Mouse (Mus musculus) lung, postnatal 0 days (tissue): ENCODE measurements around the gene Gabra5. TPM values are rescaled to one million over a fixed set of nuclear protein-coding genes. Genes with fewer than 3 reads are reported as not detected.

Experiments used
- ATAC-seq: fragments of 200-750 bp; cut with Nextera tagmentation; 2 replicates; pipeline ENCODE4 v1.8.0; 2017; ENCODE audit warnings: moderate library complexity
- DNase-seq: peaks from one replicate; pipeline ENCODE4 v3.0.0-alpha.2; 2016; ENCODE audit warnings: low spot score
- H3K27ac ChIP-seq: fragments of 300-500 bp; sonication (generic); 2 replicates; pipeline ENCODE4 v1.5.1; 2014; ENCODE audit warnings: antibody characterized with exemption, mild to moderate bottlenecking, low read length, mixed read lengths
- H3K27me3 ChIP-seq: fragments of 300-500 bp; sonication (generic); replicated peaks from 2 replicates; pipeline ENCODE4 v1.6.1; 2014; ENCODE audit warnings: low read length, mixed read lengths; ENCODE audit not compliant: insufficient read depth
- H3K36me3 ChIP-seq: fragments of 300-500 bp; sonication (generic); 2 replicates; pipeline ENCODE4 v1.6.1; 2014; ENCODE audit warnings: low read length, mixed read lengths; ENCODE audit not compliant: insufficient read depth
- H3K4me1 ChIP-seq: fragments of 300-500 bp; sonication (generic); 2 replicates; pipeline ENCODE4 v1.6.1; 2014; ENCODE audit warnings: antibody characterized with exemption, low read depth, low read length, mixed read lengths; ENCODE audit not compliant: insufficient read depth
- H3K4me2 ChIP-seq: fragments of 300-500 bp; sonication (generic); replicated peaks from 2 replicates; pipeline ENCODE4 v1.6.1; 2014; ENCODE audit warnings: low read depth, mild to moderate bottlenecking, low read length, moderate library complexity, mixed read lengths
- H3K4me3 ChIP-seq: fragments of 300-500 bp; sonication (generic); 2 replicates; pipeline ENCODE4 v1.5.1; 2014; ENCODE audit warnings: low read depth, low read length
- H3K9ac ChIP-seq: fragments of 300-500 bp; sonication (generic); replicated peaks from 2 replicates; pipeline ENCODE4 v1.6.1; 2014; ENCODE audit warnings: low read depth, mild to moderate bottlenecking
- H3K9me3 ChIP-seq: fragments of 300-500 bp; sonication (generic); 2 replicates; pipeline ENCODE4 v1.6.1; 2016; ENCODE audit warnings: low read length, mixed read lengths
- CTCF ChIP-seq: IDR thresholded peaks from 2 replicates; pipeline ENCODE4 v1.5.1; 2016; ENCODE audit warnings: antibody characterized with exemption, mild to moderate bottlenecking
- EP300 ChIP-seq: IDR thresholded peaks from 2 replicates; pipeline ENCODE4 v1.6.1; 2016; ENCODE audit warnings: antibody characterized with exemption, mild to moderate bottlenecking, control low read depth
- WGBS: fragments of 180-500 bp; shearing (Covaris S2); extraction: QIAGEN DNeasy Blood & Tissue Kit; methylation state at CpG from one replicate; pipeline ENCODE4 v1.1.7; 2014; 5-methylcytosine and 5-hydroxymethylcytosine counted together
- polyA plus RNA-seq: library from polyadenylated mRNA; unstranded; fragments of >200 nt; fragmentation: Nextera tagmentation; extraction: Ambion mirVana; gene quantifications from 2 replicates; pipeline ENCODE4 v1.2.1, GENCODE M21; 2015

Gene Gabra5
- polyA plus RNA-seq, 1 experiment from 2014 or later: not detected

DNA sequence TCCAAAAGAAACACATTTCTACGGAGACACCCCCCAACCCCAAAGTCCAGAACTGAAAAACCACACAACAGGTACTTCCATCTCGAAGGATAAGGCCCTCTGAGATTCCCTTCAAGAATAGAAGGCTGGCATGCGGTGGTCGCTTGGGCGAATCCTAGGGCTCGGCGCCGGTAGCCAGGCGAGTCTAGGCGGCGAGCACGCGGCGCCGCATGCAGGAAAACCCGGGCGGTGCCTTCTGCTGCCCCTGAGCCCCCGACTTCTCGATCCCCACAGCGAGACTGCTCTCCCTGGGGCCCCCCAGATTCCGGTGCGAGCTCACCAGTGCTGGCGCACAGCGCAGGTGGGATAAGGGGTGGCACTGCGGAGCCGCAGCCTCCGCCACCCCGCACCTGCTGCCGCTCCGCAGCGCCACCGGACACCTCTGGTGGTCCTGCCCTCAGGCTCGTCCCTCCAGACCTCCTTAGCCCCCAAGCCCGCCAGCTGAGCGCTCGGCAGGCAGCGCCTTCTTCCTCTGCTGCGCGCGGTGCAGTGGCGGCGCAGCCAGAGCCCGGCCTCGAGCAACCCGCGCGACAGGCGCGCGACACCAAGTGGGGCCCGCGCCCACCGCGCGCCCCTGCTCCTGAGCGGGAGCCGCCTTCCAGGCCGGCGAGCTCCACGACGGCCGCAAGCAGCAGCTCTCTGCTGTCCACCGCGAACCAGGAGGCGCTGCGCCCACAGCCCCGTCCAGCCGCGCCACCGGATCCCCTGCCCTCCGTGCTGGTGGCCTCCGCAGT, 813 bp downstream of the Gabra5 start:
- WGBS: 4% methylated on average over 42 of the region's 72 CpGs
- ATAC-seq: no peak
- peaks cover 12% of the 10 kb centered on the region for H3K27me3 ChIP-seq

GRCm38 (mm10) chr7:57502809-57503208, 7.0 kb downstream of the Gabra5 start:
- ATAC-seq (no peak), DNase-seq (no peak)
- H3K27me3 ChIP-seq: no peaks in the 10 kb centered on the region
- no peak overlapping the region for H3K4me3 ChIP-seq
- H3K9ac ChIP-seq: no peak overlapping the region
- TF ChIP-seq CTCF (no peak), EP300 (no peak)
- no peak overlapping the region for H3K4me2 ChIP-seq
- WGBS: 65% methylated on average over 4 of the region's 4 CpGs
- no peaks in the 10 kb centered on the region for H3K9me3 ChIP-seq
- no peak overlapping the region for H3K27ac ChIP-seq
- H3K36me3 ChIP-seq: no peaks in the 10 kb centered on the region
- no peaks in the 10 kb centered on the region for H3K4me1 ChIP-seq

More for the DNA sequence above, 813 bp downstream of the Gabra5 start:
- H3K4me3 ChIP-seq: no peak overlapping the region
- no peak overlapping the region for H3K27ac ChIP-seq
- no peak for DNase-seq
- TF ChIP-seq EP300: no peak
- no peak for TF ChIP-seq CTCF
- no peaks in the 10 kb centered on the region for H3K36me3 ChIP-seq
- no peak overlapping the region for H3K9ac ChIP-seq
- H3K4me2 ChIP-seq: no peak overlapping the region
- H3K9me3 ChIP-seq: no peaks in the 10 kb centered on the region
- no peaks in the 10 kb centered on the region for H3K4me1 ChIP-seq

DNA sequence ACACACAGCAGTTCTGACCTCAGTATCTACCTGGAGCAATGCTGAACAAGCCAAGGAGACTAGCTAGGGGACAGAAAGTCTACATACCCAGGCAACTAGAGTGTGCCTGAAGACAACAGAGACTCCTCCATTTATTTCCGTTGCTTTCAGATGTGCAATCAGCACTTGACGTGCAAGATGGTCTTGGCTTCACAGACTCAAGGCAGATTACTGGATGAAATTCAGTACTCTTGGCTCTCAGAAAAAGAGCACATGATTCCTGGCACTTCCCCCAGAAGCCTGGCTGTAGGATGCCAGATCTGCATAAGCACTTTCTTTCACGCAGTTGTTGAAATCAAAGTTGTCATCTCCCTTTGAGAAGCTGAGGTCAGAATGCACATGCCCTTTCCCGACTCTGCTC, 18.1 kb downstream of the Gabra5 start:
- Histone ChIP-seq H3K4me1 (no peaks in the 10 kb centered on the region), H3K36me3 (no peaks in the 10 kb centered on the region), H3K4me3 (no peak overlapping the region), H3K4me2 (no peak overlapping the region), H3K9me3 (no peaks in the 10 kb centered on the region), H3K27me3 (no peaks in the 10 kb centered on the region), H3K9ac (no peak overlapping the region), H3K27ac (no peak overlapping the region)
- DNase-seq: no peak
- no peak for TF ChIP-seq CTCF
- no peak for TF ChIP-seq EP300
- 63% methylated on average over 4 of the region's 4 CpGs for WGBS
- no peak for ATAC-seq

- DNase-seq (no peak), ATAC-seq (no peak)
- 56% methylated on average over 6 of the region's 6 CpGs for WGBS
- Histone ChIP-seq H3K4me1 (no peaks in the 10 kb centered on the region), H3K27ac (no peak overlapping the region), H3K9me3 (no peaks in the 10 kb centered on the region), H3K27me3 (no peaks in the 10 kb centered on the region), H3K9ac (no peak overlapping the region), H3K4me3 (no peak overlapping the region), H3K36me3 (no peaks in the 10 kb centered on the region), H3K4me2 (no peak overlapping the region)
- TF ChIP-seq CTCF (no peak), EP300 (no peak)
These were observed 23.0 kb downstream of the Gabra5 start for GRCm38 (mm10) chr7:57486907-57487306.

DNA sequence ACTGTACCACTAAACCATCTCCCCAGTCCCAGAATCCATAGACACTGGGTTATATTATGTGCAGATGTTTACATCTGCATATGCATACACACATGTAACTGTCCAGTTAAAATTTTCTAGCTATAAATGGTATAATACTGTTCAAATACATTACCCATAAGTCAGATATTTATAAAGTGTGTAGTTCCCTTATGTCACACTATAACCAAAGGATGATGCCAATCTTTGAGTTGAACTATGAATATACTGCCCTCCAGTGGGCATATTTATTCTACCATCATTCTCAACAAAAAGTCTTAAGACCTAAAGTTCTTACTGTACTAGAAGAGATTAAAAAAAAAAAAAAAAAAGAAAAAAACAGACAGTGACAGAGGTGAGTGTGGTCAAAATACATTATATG, 27.0 kb downstream of the Gabra5 start:
- no peak for DNase-seq
- H3K36me3 ChIP-seq: no peaks in the 10 kb centered on the region
- TF ChIP-seq EP300 (no peak), CTCF (no peak)
- H3K27ac ChIP-seq: no peak overlapping the region
- H3K4me3 ChIP-seq: no peak overlapping the region
- no peaks in the 10 kb centered on the region for H3K27me3 ChIP-seq
- H3K4me1 ChIP-seq: no peaks in the 10 kb centered on the region
- no peak overlapping the region for H3K9ac ChIP-seq
- H3K9me3 ChIP-seq: no peaks in the 10 kb centered on the region
- no peak overlapping the region for H3K4me2 ChIP-seq
- ATAC-seq: no peak

DNA sequence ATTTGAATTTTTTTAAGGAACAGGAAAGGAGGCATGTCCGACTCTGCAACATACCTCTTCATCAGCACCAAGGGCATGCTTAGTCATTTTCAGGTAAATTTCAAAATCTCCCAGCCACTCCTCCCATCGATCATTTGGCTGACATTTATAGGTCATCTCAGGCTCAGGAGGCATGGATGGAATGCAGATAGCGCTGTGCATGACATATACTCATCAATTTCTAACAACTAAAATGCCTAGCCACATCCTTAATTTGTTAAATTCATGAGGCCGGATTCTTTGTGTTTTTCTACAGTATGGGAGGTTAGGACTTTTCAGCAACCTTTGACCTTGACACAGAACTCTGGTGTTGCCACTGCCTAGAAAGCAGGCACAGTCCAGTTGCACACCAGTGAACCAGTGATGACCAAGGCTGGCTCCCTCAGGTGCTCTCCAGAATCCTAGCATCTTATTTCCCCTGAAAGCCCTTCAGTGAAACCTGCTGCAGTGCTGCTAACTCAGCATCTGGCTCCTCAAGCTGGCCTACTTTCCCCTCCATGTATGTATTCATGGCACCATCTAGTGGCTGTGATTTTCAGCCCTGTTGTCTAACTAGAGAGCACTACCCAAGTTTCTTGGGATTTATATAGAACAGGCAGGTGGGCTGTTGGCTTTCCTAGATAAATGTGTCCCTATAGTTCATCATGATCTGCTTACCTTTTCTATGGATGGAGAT, 35.9 kb downstream of the Gabra5 start:
- H3K36me3 ChIP-seq: no peaks in the 10 kb centered on the region
- no peak overlapping the region for H3K4me3 ChIP-seq
- no peaks in the 10 kb centered on the region for H3K4me1 ChIP-seq
- no peak for ATAC-seq
- H3K9me3 ChIP-seq: no peaks in the 10 kb centered on the region
- peak; percentile 29 for DNase-seq
- no peak overlapping the region for H3K27ac ChIP-seq
- no peak overlapping the region for H3K9ac ChIP-seq
- no peak overlapping the region for H3K4me2 ChIP-seq
- no peaks in the 10 kb centered on the region for H3K27me3 ChIP-seq
- WGBS: 67% methylated on average over 4 of the region's 4 CpGs
- peak; percentile 51 for TF ChIP-seq CTCF
- TF ChIP-seq EP300: no peak
